ENCODE assay signal across 11 mouse cellular contexts in the genomic region with DNA sequence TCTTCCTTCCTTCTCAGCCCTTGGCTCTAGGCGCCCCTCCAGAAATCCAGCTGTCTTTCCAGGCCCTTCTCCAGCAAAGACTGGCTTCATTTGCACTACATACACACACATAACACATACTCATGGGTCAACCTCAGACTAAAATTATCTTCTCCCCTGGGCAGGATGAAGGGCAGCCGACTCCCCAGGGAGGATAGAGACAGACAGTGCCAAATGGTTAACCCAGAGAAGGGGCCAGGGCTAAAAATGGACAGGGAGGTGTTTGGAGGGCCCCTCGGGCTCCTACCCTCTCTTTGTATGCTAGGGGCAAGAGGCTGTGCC. TPM values are rescaled to one million over a fixed set of nuclear protein-coding genes. Genes with fewer than 3 reads are reported as not detected.
A peak's percentile ranks its signal among the peaks of the same experiment; 100 is the strongest.
DNase-seq lines count a peak whose midpoint lies in the region; ATAC-seq and TF ChIP-seq lines count a peak whose summit lies in the region.
"Had no signal": no experiment of that assay in that cellular context is flagged by ENCODE, and none has a peak within 500 bp of the region (broad histone marks: within the 10 kb centered on the region; RNA-seq: fewer than 3 reads in every experiment).

No protein-coding gene starts in this region.

- no peak for TF ChIP-seq POLR2A in bone marrow, adult 2 months (IDR thresholded peaks at IDR 0.05; ENCODE audit: borderline replicate concordance, control insufficient read depth, low read depth, low read length)

- H3K36me3 ChIP-seq in hindbrain, embryonic 13.5 days = peaks cover 46% of the 10 kb centered on the region
- H3K36me3 ChIP-seq in hindbrain, embryonic 16.5 days (ENCODE audit: control insufficient read depth, insufficient read depth, low read length) = peaks cover 21% of the 10 kb centered on the region
- peaks cover 91% of the 10 kb centered on the region for H3K36me3 ChIP-seq in E14TG2a.4 (ENCODE audit: insufficient read depth, low read length)
- H3K36me3 ChIP-seq in liver, embryonic 12.5 days = peaks cover 57% of the 10 kb centered on the region

- no peak overlapping the region for H3K4me3 ChIP-seq in hindbrain, embryonic 13.5 days
- no peak overlapping the region for H3K4me3 ChIP-seq in hindbrain, embryonic 16.5 days (ENCODE audit: low read length)
- peak overlapping the region; percentile 54 for H3K4me3 ChIP-seq in E14TG2a.4 (replicated peaks; ENCODE audit: low read length)
- no peak overlapping the region for H3K4me3 ChIP-seq in bone marrow, adult 2 months (replicated peaks; ENCODE audit: control insufficient read depth, low read depth, low read length)
- no peak overlapping the region for H3K4me3 ChIP-seq in liver, embryonic 12.5 days
- H3K4me3 ChIP-seq: neural tube, embryonic 12.5 days had no signal

- no peaks in the 10 kb centered on the region for H3K27me3 ChIP-seq in hindbrain, embryonic 13.5 days
- H3K27me3 ChIP-seq in hindbrain, embryonic 16.5 days (replicated peaks; ENCODE audit: control insufficient read depth, insufficient read depth, low read length) = no peaks in the 10 kb centered on the region
- no peaks in the 10 kb centered on the region for H3K27me3 ChIP-seq in E14TG2a.4 (ENCODE audit: insufficient read depth, low read length)
- H3K27me3 ChIP-seq in liver, embryonic 12.5 days (replicated peaks) = no peaks in the 10 kb centered on the region
- H3K27me3 ChIP-seq: neural tube, embryonic 12.5 days had no signal

- H3K9me3 ChIP-seq in hindbrain, embryonic 13.5 days = no peaks in the 10 kb centered on the region
- no peaks in the 10 kb centered on the region for H3K9me3 ChIP-seq in hindbrain, embryonic 16.5 days (ENCODE audit: control insufficient read depth, low read length)
- H3K9me3 ChIP-seq in E14TG2a.4 (ENCODE audit: low read length) = no peaks in the 10 kb centered on the region
- H3K9me3 ChIP-seq in liver, embryonic 12.5 days (replicated peaks) = no peaks in the 10 kb centered on the region
- H3K9me3 ChIP-seq: neural tube, embryonic 12.5 days had no signal

- 72% methylated on average over 3 of the region's 3 CpGs for WGBS in hindbrain, embryonic 13.5 days
- 75% methylated on average over 3 of the region's 3 CpGs for WGBS in hindbrain, embryonic 16.5 days
- 84% methylated on average over 3 of the region's 3 CpGs for WGBS in bone marrow, adult 2 months
- WGBS in liver, embryonic 12.5 days (ENCODE audit: insufficient replicate concordance) = 62% methylated on average over 3 of the region's 3 CpGs

- H3K9ac ChIP-seq in hindbrain, embryonic 13.5 days = 0 out of 2 replicates have a peak overlapping the region, but pooled peaks have one; percentile 8
- H3K9ac ChIP-seq in hindbrain, embryonic 16.5 days (ENCODE audit: low read depth, low read length) = no peak overlapping the region
- no peak overlapping the region for H3K9ac ChIP-seq in liver, embryonic 12.5 days
- H3K9ac ChIP-seq: neural tube, embryonic 12.5 days had no signal

- peaks cover 50% of the 10 kb centered on the region for H3K4me1 ChIP-seq in hindbrain, embryonic 13.5 days (replicated peaks)
- peaks cover 31% of the 10 kb centered on the region for H3K4me1 ChIP-seq in hindbrain, embryonic 16.5 days (ENCODE audit: control insufficient read depth, insufficient read depth, low read depth, low read length)
- peaks cover 100% of the 10 kb centered on the region for H3K4me1 ChIP-seq in E14TG2a.4 (replicated peaks; ENCODE audit: low read depth, low read length)
- peaks cover 15% of the 10 kb centered on the region for H3K4me1 ChIP-seq in bone marrow, adult 2 months (ENCODE audit: control insufficient read depth, insufficient read depth, low read length)
- peaks cover 95% of the 10 kb centered on the region for H3K4me1 ChIP-seq in liver, embryonic 12.5 days

- no peak for TF ChIP-seq CTCF in E14TG2a.4 (conservative IDR thresholded peaks at IDR 0.05; ENCODE audit: low read length)
- no peak for TF ChIP-seq CTCF in bone marrow, adult 2 months (IDR thresholded peaks at IDR 0.05; ENCODE audit: control insufficient read depth, insufficient read depth, low read length)

- H3K4me2 ChIP-seq in hindbrain, embryonic 13.5 days = no peak overlapping the region
- H3K4me2 ChIP-seq in hindbrain, embryonic 16.5 days (ENCODE audit: low read length) = no peak overlapping the region
- 0 out of 2 replicates have a peak overlapping the region, but pooled peaks have one; percentile 66 for H3K4me2 ChIP-seq in liver, embryonic 12.5 days
- H3K4me2 ChIP-seq: neural tube, embryonic 12.5 days had no signal

- H3K27ac ChIP-seq in hindbrain, embryonic 13.5 days = no peak overlapping the region
- no peak overlapping the region for H3K27ac ChIP-seq in hindbrain, embryonic 16.5 days (ENCODE audit: low read depth, low read length)
- peak overlapping the region; percentile 37 for H3K27ac ChIP-seq in bone marrow, adult 2 months (ENCODE audit: control insufficient read depth, insufficient read depth, low read depth, low read length, poor library complexity)
- peak overlapping the region; percentile 98 for H3K27ac ChIP-seq in liver, embryonic 12.5 days
- H3K27ac ChIP-seq: neural tube, embryonic 12.5 days had no signal

- no peak for DNase-seq in cerebellum, postnatal 25 days
- DNase-seq: adrenal gland, postnatal 10 days; cerebellum, adult 18-20 months; kidney, postnatal 36 days had no signal

- no peak for ATAC-seq in hindbrain, embryonic 13.5 days (ENCODE audit: low FRiP score)
- ATAC-seq in hindbrain, embryonic 16.5 days = no peak
- ATAC-seq in liver, embryonic 12.5 days = no peak
- no peak for ATAC-seq in activated CD4-positive, CD25-positive, alpha-beta regulatory T cell, adult 4 months

RNA-seq across cellular contexts. Expression of a gene that starts 23.8 kb away (rescaled TPM):
- 18.0 and 19.1 TPM in 2 replicates for polyA plus RNA-seq in hindbrain, embryonic 13.5 days (2015; fragmentation: Nextera tagmentation; extraction: Ambion mirVana)
- polyA plus RNA-seq in hindbrain, embryonic 16.5 days (2015; fragmentation: Nextera tagmentation; extraction: Ambion mirVana) = 19.3 and 22.6 TPM in 2 replicates
- polyA plus RNA-seq in bone marrow, adult 2 months (2011; ENCODE audit: insufficient read depth, insufficient read length, low replicate concordance, missing spikeins) = 70.2 and 105 TPM in 2 replicates
- polyA plus RNA-seq in liver, embryonic 12.5 days (2016; fragmentation: Nextera tagmentation; extraction: Ambion mirVana) = 6.3 and 6.6 TPM in 2 replicates
- polyA plus RNA-seq in activated CD4-positive, CD25-positive, alpha-beta regulatory T cell, adult 4 months (2017; shearing (Covaris generic)) = 10 to 100 TPM in 1 of 2 experiments, 1 to 10 TPM in 1; 5.6 to 10.3 TPM

RNA-seq across cellular contexts. Expression of a gene that starts 58.8 kb away (rescaled TPM):
- polyA plus RNA-seq in hindbrain, embryonic 13.5 days (2015; fragmentation: Nextera tagmentation; extraction: Ambion mirVana) = 32.6 and 44.3 TPM in 2 replicates
- 26.3 and 36.5 TPM in 2 replicates for polyA plus RNA-seq in hindbrain, embryonic 16.5 days (2015; fragmentation: Nextera tagmentation; extraction: Ambion mirVana)
- 210 and 334 TPM in 2 replicates for polyA plus RNA-seq in bone marrow, adult 2 months (2011; ENCODE audit: insufficient read depth, insufficient read length, low replicate concordance, missing spikeins)
- 327 and 339 TPM in 2 replicates for polyA plus RNA-seq in liver, embryonic 12.5 days (2016; fragmentation: Nextera tagmentation; extraction: Ambion mirVana)
- polyA plus RNA-seq in activated CD4-positive, CD25-positive, alpha-beta regulatory T cell, adult 4 months (2017; shearing (Covaris generic)) = 10 to 100 TPM; 19.2 to 22.1 TPM

Comparison
In these comparisons a context has a peak if more than half of its experiments do, and no peak if none do; other contexts are left out.
1. H3K27ac ChIP-seq: peak in bone marrow, adult 2 months (single experiment) and liver, embryonic 12.5 days (single experiment); none in hindbrain, embryonic 13.5 days (single experiment) and hindbrain, embryonic 16.5 days (single experiment).